Mouse (Mus musculus) 416B (cell line): ENCODE measurements around the gene Fscn3.

Source experiments
- DNase-seq: peaks from one replicate; pipeline ENCODE4 v3.0.0; 2011; ENCODE audit warnings: low read depth

Fscn3 gene

GRCm38 (mm10) chr6:28425019-28425418 is 2.6 kb upstream of the Fscn3 start:
- DNase-seq, result no peak

DNA sequence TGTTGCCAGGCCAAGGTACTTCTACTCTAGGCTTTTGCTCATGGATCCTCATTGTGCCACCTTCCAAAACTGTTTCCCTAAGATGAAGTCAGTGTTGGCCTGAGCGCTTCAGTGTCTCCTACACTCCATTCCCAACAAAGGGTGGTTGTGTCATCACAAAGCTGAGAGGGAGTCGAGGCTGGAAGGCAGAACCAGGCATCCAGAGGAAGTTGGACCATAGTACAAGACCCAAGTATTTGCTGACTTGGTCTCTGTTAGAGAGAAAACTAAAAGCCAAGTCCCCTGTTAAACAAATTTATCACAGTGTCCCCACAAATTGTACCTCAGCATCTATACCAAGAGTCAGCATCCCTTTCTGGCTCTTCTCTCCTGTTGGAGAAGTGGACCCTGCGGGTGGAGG is 701 bp downstream of the Fscn3 start, which contains the start of gene Gcc1:
Gene Gcc1, minus strand, starts transcription at position 101 of the 400 bp plus-strand sequence.
- DNase-seq, result no peak

DNA sequence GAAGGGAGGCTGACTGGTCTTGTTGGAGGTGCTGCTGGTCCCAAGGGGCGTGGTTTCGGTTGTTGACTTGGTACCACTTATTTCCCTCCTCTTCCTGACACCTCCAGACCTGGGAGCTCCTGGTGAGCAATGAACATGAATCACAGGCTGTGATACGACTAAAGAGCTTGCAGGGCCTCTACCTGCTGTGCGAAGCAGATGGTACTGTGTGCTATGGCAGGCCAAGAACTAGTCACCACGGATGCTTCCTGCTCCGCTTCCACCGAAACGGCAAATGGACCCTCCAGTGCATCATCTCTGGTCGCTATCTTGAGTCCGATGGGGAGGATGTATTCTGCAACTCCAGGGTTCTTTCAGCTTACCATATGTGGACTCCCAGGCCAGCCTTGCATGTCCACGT is 2.3 kb downstream of the Fscn3 start:
- DNase-seq, result no peak

DNA sequence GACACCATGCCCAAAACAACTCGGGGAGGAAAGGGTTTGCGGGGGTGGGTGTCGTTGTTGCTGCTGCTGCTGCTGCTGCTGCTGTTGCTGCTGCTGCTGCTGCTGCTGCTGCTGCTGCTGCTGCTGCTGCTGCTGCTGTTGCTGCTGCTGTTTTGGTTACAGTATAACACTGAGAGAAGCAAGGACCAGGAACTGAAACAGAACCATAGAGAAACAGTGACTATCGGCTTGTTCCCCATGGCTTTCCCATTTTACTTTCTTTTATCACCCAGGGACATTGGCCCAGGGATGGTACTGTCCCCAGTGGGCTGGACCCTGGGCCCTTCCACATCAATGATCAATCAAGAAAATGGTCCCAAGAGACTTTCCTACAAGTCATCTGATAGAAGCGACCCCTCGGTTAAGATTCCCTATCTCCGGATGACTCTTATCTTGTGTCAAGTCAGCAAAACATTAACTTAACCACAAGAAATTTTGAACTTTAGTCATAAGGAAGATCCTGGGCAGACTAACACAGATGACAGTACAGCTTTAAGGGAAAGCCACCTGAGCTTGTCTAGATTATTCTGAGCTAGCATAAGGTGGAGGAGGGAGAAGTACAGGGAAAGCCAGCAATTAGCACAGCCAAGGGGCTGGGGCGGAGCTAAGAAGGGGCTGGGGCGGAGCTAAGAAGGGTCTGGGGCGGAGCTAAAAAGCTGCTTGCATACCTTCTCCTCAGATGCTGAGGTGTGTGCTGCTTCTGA is 3.4 kb downstream of the Fscn3 start:
- no peak for DNase-seq

DNA sequence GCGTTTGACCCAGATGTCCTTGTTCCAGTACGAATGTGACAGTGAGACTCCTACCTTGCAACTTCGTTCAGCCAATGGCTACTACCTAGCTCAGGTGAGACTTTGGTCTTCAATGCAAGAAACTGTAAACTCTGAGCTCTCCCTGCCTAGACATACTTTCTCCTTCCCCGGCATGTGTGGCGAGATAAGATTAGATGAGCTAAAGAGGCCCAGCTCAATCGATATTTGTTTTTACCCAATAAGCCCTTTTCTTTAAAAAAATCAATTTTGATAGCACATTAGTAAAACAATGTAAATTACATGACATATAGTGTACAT is 3.9 kb downstream of the Fscn3 start:
- no peak for DNase-seq

- no peak for DNase-seq
Observed at GRCm38 (mm10) chr6:28447937-28448336, 20.3 kb downstream of the Fscn3 start.

GRCm38 (mm10) chr6:28449253-28449652 is 21.7 kb downstream of the Fscn3 start, which contains the start of gene Pax4:
TSS of gene Pax4 (minus strand) at chr6:28449353.
- DNase-seq, result no peak

- DNase-seq, result no peak
Observed at GRCm38 (mm10) chr6:28450481-28450880, 22.9 kb downstream of the Fscn3 start.

- DNase-seq, result no peak
Observed at GRCm38 (mm10) chr6:28450977-28451376, 23.4 kb downstream of the Fscn3 start.

DNA sequence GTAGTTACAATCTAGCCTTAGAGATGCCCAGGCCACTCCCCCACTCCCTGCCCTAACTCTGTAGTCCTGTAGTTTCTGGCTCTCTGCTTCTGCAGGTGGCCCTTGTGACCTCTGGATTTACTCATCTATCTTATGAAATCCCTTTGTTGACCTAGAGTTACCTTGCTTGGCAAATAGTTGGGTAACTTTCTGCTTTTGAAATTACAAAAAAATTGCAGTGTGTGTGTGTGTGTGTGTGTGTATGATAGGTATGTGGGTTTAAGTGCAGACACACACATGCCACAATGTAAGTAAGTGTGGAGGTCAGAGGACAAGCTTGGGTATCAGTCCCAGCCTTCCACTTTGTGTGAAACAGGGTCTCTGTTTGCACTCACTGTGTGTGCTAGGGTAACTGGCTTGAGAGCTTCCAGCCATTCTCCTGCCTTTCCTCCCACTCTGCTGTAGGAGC is 31.7 kb downstream of the Fscn3 start:
- DNase-seq, result no peak

- peak; percentile 31 for DNase-seq
Observed at GRCm38 (mm10) chr6:28460534-28460933, 32.9 kb downstream of the Fscn3 start.

GRCm38 (mm10) chr6:28464630-28465029 is 37.0 kb downstream of the Fscn3 start:
- DNase-seq, result no peak

DNA sequence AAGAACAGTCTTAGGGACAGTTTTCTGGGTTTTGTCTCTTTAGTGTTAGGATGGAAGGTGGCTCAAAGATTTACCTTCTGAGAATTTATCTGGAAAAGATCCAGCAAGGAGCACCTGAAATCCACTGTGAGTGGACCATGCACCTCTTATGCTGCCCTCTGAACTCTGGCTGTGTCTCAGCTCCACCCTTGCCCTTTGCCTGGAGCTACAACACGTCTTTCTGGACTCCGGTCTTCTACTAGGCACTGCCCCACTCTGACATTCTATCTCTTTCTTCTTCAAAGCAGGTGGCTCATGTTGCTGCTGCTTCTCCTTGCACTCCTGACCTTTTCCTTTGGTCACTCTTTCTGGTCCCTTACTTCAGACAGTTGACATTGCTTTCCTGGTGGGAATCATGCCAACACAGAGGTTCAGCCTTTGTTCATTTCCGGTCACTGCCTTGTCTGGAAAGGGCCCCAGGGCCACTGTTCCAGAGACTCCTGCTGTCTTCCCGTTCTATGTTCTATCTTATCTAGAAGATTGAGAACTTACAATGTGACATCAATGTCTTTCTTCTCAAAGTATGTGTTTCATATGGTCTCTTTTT is 42.5 kb downstream of the Fscn3 start:
- DNase-seq, result no peak

DNA sequence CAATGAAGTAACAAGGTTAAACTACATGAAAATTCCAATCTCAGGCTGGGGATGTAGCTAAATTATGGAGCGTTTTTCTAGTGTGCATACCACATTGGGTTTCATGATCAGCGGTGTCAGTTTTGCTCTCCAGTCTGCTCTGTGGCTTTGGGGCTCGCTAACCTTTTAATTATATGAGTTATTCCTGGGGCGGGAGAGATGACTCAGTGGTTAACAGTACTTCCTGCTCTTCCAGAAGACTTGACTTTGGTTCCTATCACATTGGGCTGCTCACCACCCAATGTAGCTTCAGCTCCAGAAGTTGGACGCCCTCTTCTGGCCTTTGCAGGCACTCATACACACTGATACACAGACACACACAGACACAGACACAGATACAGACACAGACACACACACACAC is 43.0 kb downstream of the Fscn3 start:
- DNase-seq, result peak; percentile 69

GRCm38 (mm10) chr6:28471284-28472035 is 43.9 kb downstream of the Fscn3 start:
- no peak for DNase-seq

GRCm38 (mm10) chr6:28474211-28474610 is 46.6 kb downstream of the Fscn3 start:
- no peak for DNase-seq

GRCm38 (mm10) chr6:28474839-28475238 is 47.2 kb downstream of the Fscn3 start, which contains the start of gene Snd1:
TSS of gene Snd1 (plus strand) at chr6:28475139.
- DNase-seq, result no peak

- peak; percentile 100 for DNase-seq
Observed at GRCm38 (mm10) chr6:28479865-28480751, 52.5 kb downstream of the Fscn3 start.

DNA sequence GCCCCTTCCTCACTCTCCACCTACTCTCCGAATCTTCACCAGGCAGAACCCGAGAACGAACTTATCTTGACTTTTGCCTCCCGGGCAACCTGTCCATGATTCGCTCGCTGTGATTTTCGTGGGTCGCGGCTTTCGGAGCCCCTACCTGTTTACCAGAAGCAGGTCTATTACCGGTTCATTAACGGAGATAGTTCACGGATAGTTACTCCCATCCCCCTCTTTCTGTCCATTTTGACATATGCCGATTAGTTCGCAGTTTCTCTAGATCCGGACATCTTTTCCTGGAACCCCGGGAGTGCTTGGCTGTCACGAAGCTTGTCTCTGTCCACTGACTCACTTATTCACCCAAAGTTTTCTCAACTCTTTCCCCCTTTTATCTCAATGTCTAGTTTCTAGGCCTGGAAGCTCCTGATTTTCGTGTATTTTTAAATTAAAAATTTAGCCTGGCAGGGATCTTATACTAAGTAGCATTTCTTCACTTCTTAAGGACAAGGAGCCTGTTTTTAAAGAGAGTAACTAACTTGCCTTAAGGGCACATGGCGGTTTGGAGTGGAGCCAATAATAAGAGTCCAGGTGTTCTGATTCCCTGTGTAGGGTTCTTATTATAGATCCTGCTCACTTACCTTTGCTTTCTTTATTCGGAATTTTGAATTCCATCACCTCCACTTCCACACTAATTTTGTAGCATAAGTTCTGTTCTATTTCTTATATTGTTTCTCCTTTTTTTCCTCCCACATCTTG is 53.3 kb downstream of the Fscn3 start:
- DNase-seq, result peak; percentile 36

DNA sequence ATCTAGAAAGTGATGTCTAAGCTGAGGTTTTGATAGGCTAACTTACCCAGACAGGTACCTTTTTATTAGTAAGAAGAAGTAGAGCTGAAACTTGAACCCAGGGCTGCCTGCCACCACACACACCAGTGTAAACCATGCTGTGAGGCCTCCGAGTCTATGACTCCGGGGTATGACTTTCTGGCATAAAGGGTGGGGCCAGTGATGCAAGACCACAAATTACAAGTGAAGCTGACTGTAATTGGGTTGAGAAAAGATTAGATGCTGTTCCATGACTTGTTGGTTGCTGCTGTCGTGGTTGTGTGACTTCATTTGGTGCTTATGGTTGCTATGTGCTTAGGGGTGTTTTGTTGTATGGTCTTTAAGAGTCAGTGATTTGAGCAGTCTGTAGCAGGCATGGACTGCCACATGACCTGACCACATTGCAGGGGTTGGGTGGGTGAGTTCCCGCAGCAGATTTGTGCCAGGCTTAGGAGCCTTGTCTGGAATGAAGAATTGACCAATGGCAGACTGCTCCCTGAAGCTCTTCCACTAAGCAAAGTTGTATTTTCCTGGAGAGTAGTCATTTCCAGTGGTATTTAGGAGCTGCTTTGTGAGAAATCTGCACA is 55.2 kb downstream of the Fscn3 start:
- DNase-seq, result peak; percentile 49

DNA sequence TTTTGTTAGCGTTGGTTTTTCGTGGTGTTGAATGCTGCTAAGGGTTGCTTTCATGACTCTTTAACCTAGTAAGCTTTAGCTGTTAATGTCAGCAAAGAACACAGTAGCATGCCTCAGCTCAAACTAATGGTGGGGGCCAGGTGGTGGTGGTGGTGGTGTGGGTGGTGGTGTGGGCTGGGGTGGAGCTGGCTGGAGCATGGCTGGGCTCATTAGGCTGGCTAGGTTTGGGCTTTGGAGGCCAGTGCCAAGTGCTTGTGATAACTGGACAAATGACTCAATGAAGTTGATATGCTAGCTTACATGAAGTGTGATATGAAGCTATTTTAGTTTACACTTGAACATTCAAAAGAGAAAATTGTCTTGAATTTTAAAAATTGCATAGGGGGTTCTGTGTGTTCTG is 58.4 kb downstream of the Fscn3 start:
- DNase-seq, result no peak
